Mouse (Mus musculus): ENCODE data around the gene Bola3.

Bola3 gene

GRCm38 (mm10) chr6:83348873-83349272 lies at the start of gene Bola3:
Gene Bola3, plus strand, starts transcription at chr6:83349147.
- TF ChIP-seq CTCF (conservative IDR thresholded peaks at IDR 0.05; ENCODE audit: low read length) (no peak), NANOG (IDR thresholded peaks at IDR 0.05; ENCODE audit: borderline replicate concordance, low read length) (no peak), POU5F1 (IDR thresholded peaks at IDR 0.05; ENCODE audit: borderline replicate concordance, low read length) (no peak)
- peak within 1 kb of the TSS; percentile 89 for H3K4me3 ChIP-seq (replicated peaks; ENCODE audit: low read length)
- no peaks in the 10 kb centered on the region for H3K27me3 ChIP-seq (ENCODE audit: insufficient read depth, low read length)
- H3K4me1 ChIP-seq (replicated peaks; ENCODE audit: low read depth, low read length): peaks cover 27% of the 10 kb centered on the region
- H3K9me3 ChIP-seq (ENCODE audit: low read length): no peaks in the 10 kb centered on the region
- H3K36me3 ChIP-seq (ENCODE audit: insufficient read depth, low read length): peaks cover 37% of the 10 kb centered on the region

- Histone ChIP-seq H3K36me3 (ENCODE audit: insufficient read depth, low read length) (peaks cover 42% of the 10 kb centered on the region), H3K4me1 (replicated peaks; ENCODE audit: low read depth, low read length) (peaks cover 16% of the 10 kb centered on the region)
- TF ChIP-seq NANOG (IDR thresholded peaks at IDR 0.05; ENCODE audit: borderline replicate concordance, low read length) (no peak), CTCF (conservative IDR thresholded peaks at IDR 0.05; ENCODE audit: low read length) (no peak), POU5F1 (IDR thresholded peaks at IDR 0.05; ENCODE audit: borderline replicate concordance, low read length) (no peak)
These were observed 48.3 kb upstream of the Bola3 start for GRCm38 (mm10) chr6:83300447-83301229.

GRCm38 (mm10) chr6:83301294-83301693 lies 47.7 kb upstream of the Bola3 start:
- peaks cover 48% of the 10 kb centered on the region for H3K36me3 ChIP-seq (ENCODE audit: insufficient read depth, low read length)
- peaks cover 16% of the 10 kb centered on the region for H3K4me1 ChIP-seq (replicated peaks; ENCODE audit: low read depth, low read length)

More at GRCm38 (mm10) chr6:83300447-83301229, 48.3 kb upstream of the Bola3 start:
- Histone ChIP-seq H3K9me3 (ENCODE audit: low read length) (no peaks in the 10 kb centered on the region), H3K27me3 (ENCODE audit: insufficient read depth, low read length) (peaks cover 4% of the 10 kb centered on the region; the same call in 1 of the 2 replicates), H3K4me3 (replicated peaks; ENCODE audit: low read length) (no peak overlapping the region)

GRCm38 (mm10) chr6:83302264-83302663 lies 46.7 kb upstream of the Bola3 start:
- Histone ChIP-seq H3K27me3 (ENCODE audit: insufficient read depth, low read length) (peaks cover 4% of the 10 kb centered on the region; the same call in 1 of the 2 replicates), H3K4me1 (replicated peaks; ENCODE audit: low read depth, low read length) (peaks cover 16% of the 10 kb centered on the region), H3K36me3 (ENCODE audit: insufficient read depth, low read length) (peaks cover 51% of the 10 kb centered on the region), H3K4me3 (replicated peaks; ENCODE audit: low read length) (no peak overlapping the region), H3K9me3 (ENCODE audit: low read length) (no peaks in the 10 kb centered on the region)
- TF ChIP-seq NANOG (IDR thresholded peaks at IDR 0.05; ENCODE audit: borderline replicate concordance, low read length): no peak
- no peak for TF ChIP-seq POU5F1 (IDR thresholded peaks at IDR 0.05; ENCODE audit: borderline replicate concordance, low read length)
- no peak for TF ChIP-seq CTCF (conservative IDR thresholded peaks at IDR 0.05; ENCODE audit: low read length)

More at GRCm38 (mm10) chr6:83301294-83301693, 47.7 kb upstream of the Bola3 start:
- H3K9me3 ChIP-seq (ENCODE audit: low read length): no peaks in the 10 kb centered on the region
- H3K4me3 ChIP-seq (replicated peaks; ENCODE audit: low read length): no peak overlapping the region
- TF ChIP-seq CTCF (conservative IDR thresholded peaks at IDR 0.05; ENCODE audit: low read length) (no peak), NANOG (IDR thresholded peaks at IDR 0.05; ENCODE audit: borderline replicate concordance, low read length) (no peak), POU5F1 (IDR thresholded peaks at IDR 0.05; ENCODE audit: borderline replicate concordance, low read length) (no peak)
- peaks cover 4% of the 10 kb centered on the region; the same call in 1 of the 2 replicates for H3K27me3 ChIP-seq (ENCODE audit: insufficient read depth, low read length)

GRCm38 (mm10) chr6:83309017-83309416 lies 39.9 kb upstream of the Bola3 start:
- Histone ChIP-seq H3K27me3 (ENCODE audit: insufficient read depth, low read length) (no peaks in the 10 kb centered on the region), H3K4me1 (replicated peaks; ENCODE audit: low read depth, low read length) (peaks cover 6% of the 10 kb centered on the region), H3K4me3 (replicated peaks; ENCODE audit: low read length) (no peak overlapping the region), H3K36me3 (ENCODE audit: insufficient read depth, low read length) (peaks cover 96% of the 10 kb centered on the region), H3K9me3 (ENCODE audit: low read length) (no peaks in the 10 kb centered on the region)
- TF ChIP-seq NANOG (IDR thresholded peaks at IDR 0.05; ENCODE audit: borderline replicate concordance, low read length) (no peak), POU5F1 (IDR thresholded peaks at IDR 0.05; ENCODE audit: borderline replicate concordance, low read length) (no peak), CTCF (conservative IDR thresholded peaks at IDR 0.05; ENCODE audit: low read length) (no peak)

GRCm38 (mm10) chr6:83311206-83311605 lies 37.7 kb upstream of the Bola3 start:
- TF ChIP-seq CTCF (conservative IDR thresholded peaks at IDR 0.05; ENCODE audit: low read length) (no peak), POU5F1 (IDR thresholded peaks at IDR 0.05; ENCODE audit: borderline replicate concordance, low read length) (no peak), NANOG (IDR thresholded peaks at IDR 0.05; ENCODE audit: borderline replicate concordance, low read length) (no peak)
- peaks cover 82% of the 10 kb centered on the region for H3K36me3 ChIP-seq (ENCODE audit: insufficient read depth, low read length)
- H3K9me3 ChIP-seq (ENCODE audit: low read length): no peaks in the 10 kb centered on the region
- H3K4me1 ChIP-seq (replicated peaks; ENCODE audit: low read depth, low read length): peaks cover 15% of the 10 kb centered on the region
- H3K4me3 ChIP-seq (replicated peaks; ENCODE audit: low read length): no peak overlapping the region
- no peaks in the 10 kb centered on the region for H3K27me3 ChIP-seq (ENCODE audit: insufficient read depth, low read length)

- no peaks in the 10 kb centered on the region for H3K27me3 ChIP-seq (ENCODE audit: insufficient read depth, low read length)
- no peak overlapping the region for H3K4me3 ChIP-seq (replicated peaks; ENCODE audit: low read length)
- peaks cover 22% of the 10 kb centered on the region for H3K4me1 ChIP-seq (replicated peaks; ENCODE audit: low read depth, low read length)
- peaks cover 74% of the 10 kb centered on the region for H3K36me3 ChIP-seq (ENCODE audit: insufficient read depth, low read length)
- no peaks in the 10 kb centered on the region for H3K9me3 ChIP-seq (ENCODE audit: low read length)
- no peak for TF ChIP-seq CTCF (conservative IDR thresholded peaks at IDR 0.05; ENCODE audit: low read length)
- no peak for TF ChIP-seq POU5F1 (IDR thresholded peaks at IDR 0.05; ENCODE audit: borderline replicate concordance, low read length)
- no peak for TF ChIP-seq NANOG (IDR thresholded peaks at IDR 0.05; ENCODE audit: borderline replicate concordance, low read length)
These were observed 36.9 kb upstream of the Bola3 start for GRCm38 (mm10) chr6:83312021-83312420.

- Histone ChIP-seq H3K36me3 (ENCODE audit: insufficient read depth, low read length) (peaks cover 69% of the 10 kb centered on the region), H3K27me3 (ENCODE audit: insufficient read depth, low read length) (no peaks in the 10 kb centered on the region), H3K9me3 (ENCODE audit: low read length) (no peaks in the 10 kb centered on the region), H3K4me1 (replicated peaks; ENCODE audit: low read depth, low read length) (peaks cover 22% of the 10 kb centered on the region), H3K4me3 (replicated peaks; ENCODE audit: low read length) (no peak overlapping the region)
- TF ChIP-seq CTCF (conservative IDR thresholded peaks at IDR 0.05; ENCODE audit: low read length) (no peak), NANOG (IDR thresholded peaks at IDR 0.05; ENCODE audit: borderline replicate concordance, low read length) (no peak), POU5F1 (IDR thresholded peaks at IDR 0.05; ENCODE audit: borderline replicate concordance, low read length) (no peak)
These were observed 36.4 kb upstream of the Bola3 start for GRCm38 (mm10) chr6:83312514-83312913.

All from E14TG2a.4 (cell line).